Mouse (Mus musculus): Measurements from ENCODE around the gene Ift43. TPM values are rescaled to one million over a fixed set of nuclear protein-coding genes. Genes with fewer than 3 reads are reported as not detected.
A peak's percentile ranks its signal among the peaks of the same experiment; 100 is the strongest.

Gene Ift43
- polyA plus RNA-seq, 1 experiment from 2014 or later = 61.0 TPM

DNA sequence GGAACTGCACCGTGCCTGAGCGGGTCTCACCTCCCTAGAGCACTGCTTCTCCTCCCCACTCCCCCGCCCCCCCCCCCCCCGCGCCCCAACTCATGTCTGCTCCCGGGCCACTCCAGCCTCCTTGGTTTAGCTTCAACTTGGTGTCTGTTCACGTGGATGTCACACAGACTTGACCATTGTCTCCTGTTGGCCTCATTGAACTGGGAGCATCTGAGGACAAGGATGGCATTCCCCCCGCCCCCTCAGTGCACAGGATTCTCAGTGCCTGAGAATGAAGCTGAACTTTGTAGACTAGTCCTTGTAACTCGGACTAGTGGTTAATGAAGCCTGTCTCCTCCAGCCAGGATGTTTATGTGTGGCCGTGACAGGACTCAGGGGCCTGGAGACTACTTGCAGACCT, 23.2 kb downstream of the Ift43 start:
- no peak overlapping the region for H3K4me2 ChIP-seq (replicated peaks; ENCODE audit: low read depth)
- 85% methylated on average over 6 of the region's 10 CpGs for WGBS
- H3K9me3 ChIP-seq (ENCODE audit: control insufficient read depth) = no peaks in the 10 kb centered on the region
- no peak for ATAC-seq
- H3K4me3 ChIP-seq (ENCODE audit: low read depth, low read length) = no peak overlapping the region
- H3K36me3 ChIP-seq (ENCODE audit: control insufficient read depth, insufficient read depth) = no peaks in the 10 kb centered on the region
- no peak for TF ChIP-seq CTCF (IDR thresholded peaks at IDR 0.05; ENCODE audit: low read depth)
- no peak overlapping the region for H3K27ac ChIP-seq (ENCODE audit: low read depth, low read length)
- H3K27me3 ChIP-seq (replicated peaks; ENCODE audit: control insufficient read depth, insufficient read depth, low read length) = no peaks in the 10 kb centered on the region
- no peak overlapping the region for H3K9ac ChIP-seq (ENCODE audit: low read depth, low read length)
- H3K4me1 ChIP-seq (replicated peaks; ENCODE audit: control insufficient read depth, insufficient read depth, low read length) = 0 out of 2 replicates have a peak, but pooled peaks cover 2% of the 10 kb centered on the region

DNA sequence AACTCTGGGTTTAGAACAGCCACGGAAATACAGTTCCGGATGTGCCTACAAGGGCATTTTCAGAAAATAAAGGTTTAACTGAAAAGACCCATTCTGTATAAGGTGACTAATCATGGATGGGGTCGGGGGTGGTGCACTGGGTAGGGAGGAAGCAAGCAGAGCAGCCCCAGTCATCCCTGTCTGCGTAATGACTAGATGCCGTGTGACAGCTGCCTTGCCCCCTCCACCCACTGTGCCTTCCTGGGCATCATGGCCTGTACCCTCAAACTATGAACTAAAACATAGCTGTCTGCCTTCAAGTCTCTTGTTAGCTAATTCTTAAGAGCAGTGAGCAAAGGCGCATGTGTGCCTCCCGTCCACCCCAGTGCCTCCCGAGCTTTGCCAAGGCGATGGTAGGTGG, 23.7 kb downstream of the Ift43 start:
- H3K4me3 ChIP-seq (ENCODE audit: low read depth, low read length) = no peak overlapping the region
- TF ChIP-seq CTCF (IDR thresholded peaks at IDR 0.05; ENCODE audit: low read depth) = no peak
- no peak for ATAC-seq
- no peaks in the 10 kb centered on the region for H3K36me3 ChIP-seq (ENCODE audit: control insufficient read depth, insufficient read depth)
- H3K9ac ChIP-seq (ENCODE audit: low read depth, low read length) = no peak overlapping the region
- no peaks in the 10 kb centered on the region for H3K27me3 ChIP-seq (replicated peaks; ENCODE audit: control insufficient read depth, insufficient read depth, low read length)
- 0 out of 2 replicates have a peak, but pooled peaks cover 2% of the 10 kb centered on the region for H3K4me1 ChIP-seq (replicated peaks; ENCODE audit: control insufficient read depth, insufficient read depth, low read length)
- no peak overlapping the region for H3K4me2 ChIP-seq (replicated peaks; ENCODE audit: low read depth)
- no peak overlapping the region for H3K27ac ChIP-seq (ENCODE audit: low read depth, low read length)
- WGBS = 91% methylated on average over 9 of the region's 9 CpGs
- no peaks in the 10 kb centered on the region for H3K9me3 ChIP-seq (ENCODE audit: control insufficient read depth)

DNA sequence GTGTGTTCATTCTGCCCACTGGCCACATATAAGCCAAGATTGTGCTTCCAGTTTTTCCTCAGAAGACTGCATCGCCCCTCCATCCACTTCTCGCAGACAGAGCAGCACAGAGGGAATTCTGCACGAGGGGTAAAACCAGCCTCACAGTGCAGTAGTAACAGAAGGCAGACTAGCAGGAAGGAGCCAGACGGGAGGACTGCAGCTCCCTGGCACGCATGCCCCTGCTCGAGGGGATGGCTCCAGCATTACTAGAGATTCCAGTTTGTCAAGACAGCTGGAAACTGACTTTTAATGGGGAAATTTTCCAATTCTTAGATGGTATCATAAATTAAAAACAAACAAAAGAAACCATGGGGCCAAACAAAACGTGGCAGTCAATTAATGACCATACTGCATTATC, 25.3 kb downstream of the Ift43 start:
- Histone ChIP-seq H3K27me3 (replicated peaks; ENCODE audit: control insufficient read depth, insufficient read depth, low read length) (no peaks in the 10 kb centered on the region), H3K27ac (ENCODE audit: low read depth, low read length) (no peak overlapping the region), H3K9ac (ENCODE audit: low read depth, low read length) (no peak overlapping the region), H3K4me3 (ENCODE audit: low read depth, low read length) (no peak overlapping the region), H3K9me3 (ENCODE audit: control insufficient read depth) (no peaks in the 10 kb centered on the region), H3K4me1 (replicated peaks; ENCODE audit: control insufficient read depth, insufficient read depth, low read length) (0 out of 2 replicates have a peak, but pooled peaks cover 2% of the 10 kb centered on the region), H3K4me2 (replicated peaks; ENCODE audit: low read depth) (no peak overlapping the region), H3K36me3 (ENCODE audit: control insufficient read depth, insufficient read depth) (peaks cover 11% of the 10 kb centered on the region; the same call in 1 of the 2 replicates)
- whole genome bisulfite sequencing = 79% methylated on average over 7 of the region's 7 CpGs
- no peak for ATAC-seq
- TF ChIP-seq CTCF (IDR thresholded peaks at IDR 0.05; ENCODE audit: low read depth) = no peak

DNA sequence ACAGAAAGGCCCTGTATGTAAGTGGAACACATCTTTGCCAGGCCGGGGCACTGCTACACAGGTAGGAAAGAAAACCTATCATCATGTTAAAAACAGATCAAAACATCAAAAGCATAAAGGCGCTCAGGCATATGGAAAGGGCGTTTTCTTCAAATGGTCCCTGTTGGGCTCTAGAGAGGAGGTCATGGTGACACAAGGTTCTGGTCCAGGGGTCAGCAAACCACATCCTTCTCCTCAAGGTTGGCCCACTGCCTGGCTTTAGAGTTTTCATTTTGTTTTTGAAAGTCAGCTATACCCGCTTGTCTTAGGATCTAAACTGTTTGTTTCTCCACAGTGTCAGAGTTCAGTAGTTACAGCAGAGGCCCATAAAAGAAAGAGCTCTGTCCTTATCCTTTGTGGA, 27.2 kb downstream of the Ift43 start:
- H3K27ac ChIP-seq (ENCODE audit: low read depth, low read length) = no peak overlapping the region
- H3K9me3 ChIP-seq (ENCODE audit: control insufficient read depth) = no peaks in the 10 kb centered on the region
- H3K4me3 ChIP-seq (ENCODE audit: low read depth, low read length) = no peak overlapping the region
- WGBS = 84% methylated on average over 4 of the region's 4 CpGs
- H3K9ac ChIP-seq (ENCODE audit: low read depth, low read length) = no peak overlapping the region
- no peak for ATAC-seq
- no peaks in the 10 kb centered on the region for H3K4me1 ChIP-seq (replicated peaks; ENCODE audit: control insufficient read depth, insufficient read depth, low read length)
- no peaks in the 10 kb centered on the region for H3K27me3 ChIP-seq (replicated peaks; ENCODE audit: control insufficient read depth, insufficient read depth, low read length)
- H3K36me3 ChIP-seq (ENCODE audit: control insufficient read depth, insufficient read depth) = peaks cover 11% of the 10 kb centered on the region; the same call in 1 of the 2 replicates
- TF ChIP-seq CTCF (IDR thresholded peaks at IDR 0.05; ENCODE audit: low read depth) = no peak
- no peak overlapping the region for H3K4me2 ChIP-seq (replicated peaks; ENCODE audit: low read depth)

DNA sequence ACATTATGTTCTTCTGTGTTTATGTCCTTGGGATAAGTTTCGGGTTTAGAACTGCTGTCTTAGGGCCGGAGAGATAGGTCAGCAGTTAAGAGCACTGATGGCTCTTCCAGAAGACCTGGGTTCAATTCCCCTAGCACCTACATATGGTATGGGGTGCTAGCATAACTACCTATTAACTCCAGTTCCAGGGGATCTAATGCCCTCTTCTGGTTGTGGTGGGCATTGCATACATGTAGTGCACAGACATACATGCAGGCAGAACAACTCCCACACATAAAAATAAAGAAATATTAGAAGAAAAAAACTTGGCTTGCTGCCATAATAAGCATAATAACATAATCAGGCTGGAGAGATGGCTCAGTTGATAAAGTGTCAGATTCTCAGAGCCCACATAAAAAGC, 28.3 kb downstream of the Ift43 start:
- H3K4me2 ChIP-seq (replicated peaks; ENCODE audit: low read depth) = no peak overlapping the region
- H3K4me1 ChIP-seq (replicated peaks; ENCODE audit: control insufficient read depth, insufficient read depth, low read length) = no peaks in the 10 kb centered on the region
- no peaks in the 10 kb centered on the region for H3K9me3 ChIP-seq (ENCODE audit: control insufficient read depth)
- ATAC-seq = no peak
- 88% methylated on average over 2 of the region's 2 CpGs for WGBS
- H3K9ac ChIP-seq (ENCODE audit: low read depth, low read length) = no peak overlapping the region
- TF ChIP-seq CTCF (IDR thresholded peaks at IDR 0.05; ENCODE audit: low read depth) = peak; percentile 71
- peaks cover 11% of the 10 kb centered on the region; the same call in 1 of the 2 replicates for H3K36me3 ChIP-seq (ENCODE audit: control insufficient read depth, insufficient read depth)
- H3K27me3 ChIP-seq (replicated peaks; ENCODE audit: control insufficient read depth, insufficient read depth, low read length) = no peaks in the 10 kb centered on the region
- H3K27ac ChIP-seq (ENCODE audit: low read depth, low read length) = no peak overlapping the region
- no peak overlapping the region for H3K4me3 ChIP-seq (ENCODE audit: low read depth, low read length)

DNA sequence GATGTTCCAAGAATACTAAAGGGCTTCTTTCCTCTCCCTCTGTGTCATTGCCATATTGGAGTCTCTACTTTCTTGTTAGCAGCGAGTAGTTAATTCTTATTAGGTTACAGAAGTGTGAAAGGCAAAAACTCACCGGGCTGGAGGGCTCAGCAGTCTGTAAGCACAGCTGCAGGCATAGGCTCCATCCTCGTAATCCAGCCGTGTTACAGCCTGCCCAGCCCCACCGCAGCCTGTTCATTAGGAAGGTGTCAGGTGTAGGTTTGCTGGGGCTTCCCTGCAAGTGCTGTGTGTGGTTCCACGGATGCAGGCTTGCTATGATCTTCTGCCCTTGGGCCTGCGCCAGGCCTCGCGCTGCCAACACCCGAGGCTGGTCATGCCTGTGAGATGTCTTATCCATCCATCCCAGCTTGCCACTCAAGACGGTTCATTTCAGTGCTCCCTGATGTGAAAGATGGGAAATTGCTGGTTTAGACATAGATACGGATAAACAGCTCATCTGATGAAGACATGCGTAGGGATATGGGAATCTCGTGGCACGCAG, 34.0 kb downstream of the Ift43 start:
- H3K27ac ChIP-seq (ENCODE audit: low read depth, low read length) = no peak overlapping the region
- H3K4me2 ChIP-seq (replicated peaks; ENCODE audit: low read depth) = no peak overlapping the region
- ATAC-seq = no peak
- no peak overlapping the region for H3K9ac ChIP-seq (ENCODE audit: low read depth, low read length)
- no peaks in the 10 kb centered on the region for H3K9me3 ChIP-seq (ENCODE audit: control insufficient read depth)
- no peak overlapping the region for H3K4me3 ChIP-seq (ENCODE audit: low read depth, low read length)
- H3K36me3 ChIP-seq (ENCODE audit: control insufficient read depth, insufficient read depth) = peaks cover 10% of the 10 kb centered on the region; the same call in 1 of the 2 replicates
- no peaks in the 10 kb centered on the region for H3K4me1 ChIP-seq (replicated peaks; ENCODE audit: control insufficient read depth, insufficient read depth, low read length)
- TF ChIP-seq CTCF (IDR thresholded peaks at IDR 0.05; ENCODE audit: low read depth) = no peak
- 87% methylated on average over 15 of the region's 15 CpGs for WGBS
- H3K27me3 ChIP-seq (replicated peaks; ENCODE audit: control insufficient read depth, insufficient read depth, low read length) = no peaks in the 10 kb centered on the region
